Mouse (Mus musculus) erythroblast, embryonic 14.5 days (primary cell): ENCODE results near the gene Ugcg. TPM values are rescaled to one million over a fixed set of nuclear protein-coding genes. Genes with fewer than 3 reads are reported as not detected.

ENCODE experiments used
- H3K27me3 ChIP-seq: 2 replicates; pipeline ENCODE4 v1.6.1; 2012; ENCODE audit warnings: inconsistent platforms; ENCODE audit not compliant: control insufficient read depth
- H3K36me3 ChIP-seq: 2 replicates; pipeline ENCODE4 v1.6.1; 2012; ENCODE audit warnings: mild to moderate bottlenecking, inconsistent platforms; ENCODE audit not compliant: control insufficient read depth
- H3K4me1 ChIP-seq: 2 replicates; pipeline ENCODE4 v1.6.1; 2012; ENCODE audit warnings: inconsistent platforms; ENCODE audit not compliant: control insufficient read depth
- H3K4me3 ChIP-seq: replicated peaks from 2 replicates; pipeline ENCODE3; 2012; ENCODE audit warnings: moderate library complexity, mild to moderate bottlenecking, inconsistent platforms
- H3K9me3 ChIP-seq: 2 replicates; pipeline ENCODE4 v1.6.1; 2012; ENCODE audit warnings: low read length, inconsistent platforms, mixed read lengths; ENCODE audit not compliant: control insufficient read depth
- GATA1 ChIP-seq: IDR thresholded peaks from 2 replicates; pipeline ENCODE4 v1.6.1; 2012; ENCODE audit warnings: low read length, inconsistent platforms, mixed read lengths
- TAL1 ChIP-seq: IDR thresholded peaks from 3 replicates; pipeline ENCODE4 v1.6.1; 2012; ENCODE audit warnings: low read length, inconsistent platforms, mixed read lengths
- polyA plus RNA-seq: library from polyadenylated mRNA; stranded (reverse); fragments of >175 nt; gene quantifications from 2 replicates; pipeline ENCODE4 v1.2.3, GENCODE M21; 2012

Gene Ugcg
- polyA plus RNA-seq, 1 experiment = 0.57 TPM

GRCm38 (mm10) chr4:59167251-59167847, 21.7 kb upstream of the Ugcg start:
- no peaks in the 10 kb centered on the region for H3K27me3 ChIP-seq
- no peaks in the 10 kb centered on the region for H3K36me3 ChIP-seq
- no peak overlapping the region for H3K4me3 ChIP-seq
- peaks cover 11% of the 10 kb centered on the region for H3K4me1 ChIP-seq
- TF ChIP-seq GATA1 (no peak), TAL1 (no peak)
- no peaks in the 10 kb centered on the region for H3K9me3 ChIP-seq

GRCm38 (mm10) chr4:59169981-59170380, 19.1 kb upstream of the Ugcg start:
- TF ChIP-seq GATA1 (no peak), TAL1 (no peak)
- H3K4me3 ChIP-seq = no peak overlapping the region
- peaks cover 20% of the 10 kb centered on the region for H3K4me1 ChIP-seq
- H3K27me3 ChIP-seq = no peaks in the 10 kb centered on the region
- H3K9me3 ChIP-seq = no peaks in the 10 kb centered on the region
- no peaks in the 10 kb centered on the region for H3K36me3 ChIP-seq

- H3K9me3 ChIP-seq = no peaks in the 10 kb centered on the region
- H3K4me1 ChIP-seq = peaks cover 19% of the 10 kb centered on the region
- H3K36me3 ChIP-seq = no peaks in the 10 kb centered on the region
- H3K27me3 ChIP-seq = no peaks in the 10 kb centered on the region
- H3K4me3 ChIP-seq = no peak overlapping the region
- TF ChIP-seq GATA1 (no peak), TAL1 (no peak)
Observed at GRCm38 (mm10) chr4:59172616-59173015, 16.4 kb upstream of the Ugcg start.

GRCm38 (mm10) chr4:59173181-59173922, 15.7 kb upstream of the Ugcg start:
- Histone ChIP-seq H3K4me1 (peaks cover 19% of the 10 kb centered on the region), H3K27me3 (no peaks in the 10 kb centered on the region), H3K4me3 (no peak overlapping the region), H3K9me3 (no peaks in the 10 kb centered on the region), H3K36me3 (no peaks in the 10 kb centered on the region)
- TF ChIP-seq GATA1 = no peak
- no peak for TF ChIP-seq TAL1

DNA sequence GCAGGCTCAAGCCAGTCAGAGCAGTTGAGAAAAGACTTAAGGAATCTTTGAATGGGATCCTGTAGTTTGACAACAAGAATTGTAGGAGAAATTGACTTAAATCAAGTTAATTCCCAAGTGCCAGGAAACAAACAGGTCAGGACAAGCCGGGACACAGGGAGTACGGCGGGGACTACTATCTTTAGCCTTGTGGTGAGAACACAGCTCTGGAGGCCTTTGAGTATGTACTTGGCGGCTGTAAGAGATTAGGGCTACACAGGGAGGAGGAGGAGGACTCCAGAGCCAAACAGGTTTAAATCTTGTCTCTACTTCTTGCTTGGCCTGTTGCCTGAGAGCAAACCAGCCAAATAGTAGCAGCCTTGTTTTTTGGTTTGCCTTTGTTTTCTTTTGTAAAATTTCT, 14.1 kb upstream of the Ugcg start:
- Histone ChIP-seq H3K4me3 (no peak overlapping the region), H3K4me1 (peaks cover 12% of the 10 kb centered on the region), H3K36me3 (no peaks in the 10 kb centered on the region), H3K9me3 (no peaks in the 10 kb centered on the region), H3K27me3 (no peaks in the 10 kb centered on the region)
- TF ChIP-seq TAL1 (no peak), GATA1 (no peak)

GRCm38 (mm10) chr4:59175929-59176328, 13.1 kb upstream of the Ugcg start:
- Histone ChIP-seq H3K4me3 (no peak overlapping the region), H3K27me3 (no peaks in the 10 kb centered on the region), H3K4me1 (peaks cover 14% of the 10 kb centered on the region), H3K36me3 (no peaks in the 10 kb centered on the region), H3K9me3 (no peaks in the 10 kb centered on the region)
- TF ChIP-seq GATA1 (no peak), TAL1 (no peak)

DNA sequence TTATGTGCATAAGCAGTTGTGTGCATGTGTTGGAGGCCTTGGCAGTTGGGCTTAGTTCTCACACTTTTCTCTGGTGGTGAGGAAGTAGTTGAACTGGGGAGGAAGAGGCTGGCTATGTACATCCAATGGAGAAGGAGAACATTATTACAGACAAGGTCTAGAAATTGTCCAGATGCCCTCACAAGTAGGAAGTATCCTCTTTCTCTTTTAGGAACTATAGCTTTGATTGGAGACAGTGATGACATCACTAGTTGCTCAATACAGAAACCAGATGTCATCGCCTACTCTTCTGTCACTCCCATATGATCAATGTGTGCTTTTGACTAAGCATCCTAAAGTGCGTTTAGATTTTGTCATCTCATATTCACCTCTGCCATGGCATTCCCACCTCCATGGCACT, 11.5 kb upstream of the Ugcg start:
- Histone ChIP-seq H3K4me3 (no peak overlapping the region), H3K9me3 (no peaks in the 10 kb centered on the region), H3K4me1 (peaks cover 28% of the 10 kb centered on the region), H3K27me3 (no peaks in the 10 kb centered on the region), H3K36me3 (no peaks in the 10 kb centered on the region)
- TF ChIP-seq TAL1 = no peak
- TF ChIP-seq GATA1 = no peak

GRCm38 (mm10) chr4:59181320-59182271, 7.5 kb upstream of the Ugcg start:
- peaks cover 37% of the 10 kb centered on the region for H3K4me1 ChIP-seq
- H3K27me3 ChIP-seq = no peaks in the 10 kb centered on the region
- TF ChIP-seq GATA1 (no peak), TAL1 (no peak)
- H3K36me3 ChIP-seq = no peaks in the 10 kb centered on the region
- no peaks in the 10 kb centered on the region for H3K9me3 ChIP-seq
- no peak overlapping the region for H3K4me3 ChIP-seq

- H3K9me3 ChIP-seq = no peaks in the 10 kb centered on the region
- no peaks in the 10 kb centered on the region for H3K36me3 ChIP-seq
- no peaks in the 10 kb centered on the region for H3K27me3 ChIP-seq
- peaks cover 60% of the 10 kb centered on the region for H3K4me1 ChIP-seq
- no peak overlapping the region for H3K4me3 ChIP-seq
- TF ChIP-seq TAL1 (no peak), GATA1 (no peak)
Observed at GRCm38 (mm10) chr4:59185671-59186070, 3.4 kb upstream of the Ugcg start.
